Mouse (Mus musculus): ENCODE results near the gene Vps50.
A peak's percentile ranks its signal among the peaks of the same experiment; 100 is the strongest.
"Not testable (repeated sequence)": the region's sequence is repeated elsewhere in the genome, so short reads cannot be mapped to it uniquely, and the experiment has no call there.

The Vps50 gene

GRCm38 (mm10) chr6:3539470-3539869, 41.3 kb downstream of the Vps50 start:
- no peak for DNase-seq

DNA sequence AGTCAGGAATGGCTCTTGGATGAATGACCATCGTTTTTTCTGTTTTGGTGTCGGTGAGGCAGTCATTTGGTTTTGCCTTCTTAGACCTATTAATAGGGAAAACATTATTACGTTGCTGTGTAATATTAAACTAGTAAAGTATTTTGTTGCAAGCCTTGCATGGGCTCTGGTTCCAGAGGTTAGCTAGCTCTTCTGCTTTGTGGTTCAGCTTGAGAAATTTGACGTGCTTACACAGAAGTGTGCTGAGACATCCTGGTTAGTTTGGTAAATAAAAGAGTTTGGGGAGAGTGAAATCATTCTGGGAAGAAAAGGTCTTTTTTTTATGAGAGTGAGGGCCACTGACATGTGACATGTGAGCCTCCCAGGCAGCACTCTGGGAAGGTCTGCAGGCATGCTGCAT, 45.7 kb downstream of the Vps50 start:
- DNase-seq: no peak

DNA sequence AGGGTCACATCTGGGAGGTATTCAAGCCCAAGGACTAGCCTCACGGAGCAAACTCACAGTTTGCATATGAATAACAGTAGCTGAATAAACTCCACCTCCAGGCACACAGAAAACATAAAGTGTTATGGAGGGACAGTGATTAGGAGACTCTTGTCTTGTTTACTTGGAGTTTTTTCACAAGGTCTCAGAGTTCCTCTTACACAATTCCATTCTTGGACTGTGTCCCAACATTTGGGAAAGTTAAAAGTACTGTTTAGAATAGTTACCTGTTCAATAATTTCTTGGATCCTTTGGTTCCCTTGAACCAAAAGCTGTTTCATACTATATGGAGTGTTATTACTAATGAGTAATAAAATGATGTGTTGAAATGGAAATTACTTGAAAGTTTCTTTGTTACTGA, 46.8 kb downstream of the Vps50 start:
- no peak for DNase-seq

GRCm38 (mm10) chr6:3548959-3549358, 50.8 kb downstream of the Vps50 start:
- no peak for DNase-seq

DNA sequence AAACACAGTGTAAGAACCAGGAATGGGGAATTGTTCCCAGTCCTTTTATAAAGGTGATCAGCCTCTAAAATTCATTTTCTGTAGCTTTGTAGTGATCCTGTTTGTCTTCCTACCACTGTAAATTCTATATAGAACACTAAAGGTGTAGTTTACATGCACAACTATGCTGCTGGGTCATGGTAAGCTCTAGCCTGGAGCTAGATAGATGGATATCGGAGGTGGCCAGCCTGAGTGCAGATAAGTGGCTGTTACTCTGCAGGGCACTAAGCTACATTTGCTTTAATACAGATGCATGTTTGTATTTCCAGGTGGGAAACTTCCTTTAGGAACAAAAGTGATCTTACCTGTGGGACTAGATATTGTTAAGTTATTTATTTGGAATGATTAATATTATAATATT, 51.8 kb downstream of the Vps50 start:
- DNase-seq: no peak

DNA sequence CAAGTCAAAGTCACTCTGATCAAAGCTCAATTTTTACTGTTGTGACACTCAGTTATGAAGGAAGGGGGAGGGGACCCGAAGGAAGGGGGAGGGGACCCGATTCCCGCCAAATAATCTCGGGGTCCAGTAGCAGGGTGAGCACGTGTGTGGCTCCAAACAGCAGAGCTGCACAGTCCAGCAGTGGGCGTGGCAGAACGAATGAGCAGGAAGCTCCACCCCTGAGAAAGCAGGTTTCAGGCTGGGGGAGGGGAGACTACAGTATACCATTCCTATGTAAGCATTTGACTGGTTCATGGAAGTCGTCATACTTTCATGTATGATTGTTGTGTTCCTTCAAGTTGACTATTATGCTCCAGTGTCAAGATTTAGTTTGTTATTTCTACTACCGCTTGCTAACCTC, 54.5 kb downstream of the Vps50 start:
- not testable (repeated sequence) for DNase-seq

DNA sequence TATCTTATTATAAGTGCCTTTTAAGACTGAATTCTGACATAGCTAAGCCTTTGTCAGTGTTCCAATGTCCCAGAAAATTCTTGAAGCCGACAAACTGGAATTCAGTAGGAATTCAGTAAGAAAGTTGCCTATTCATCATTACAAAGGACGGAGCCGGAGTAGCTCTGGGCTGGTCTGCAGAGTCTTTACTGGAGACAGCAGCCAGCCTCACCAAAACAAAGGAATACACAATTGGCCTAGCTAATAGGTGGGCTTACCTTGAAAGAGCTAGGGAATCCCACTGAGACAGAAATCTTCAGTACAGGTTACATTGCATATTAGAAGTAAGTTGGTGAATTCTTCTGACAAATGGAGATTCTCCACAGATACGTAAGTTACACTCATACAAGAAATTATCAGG, 59.0 kb downstream of the Vps50 start:
- no peak for DNase-seq

GRCm38 (mm10) chr6:3560009-3560408, 61.8 kb downstream of the Vps50 start:
- DNase-seq: no peak

GRCm38 (mm10) chr6:3562301-3562700, 64.1 kb downstream of the Vps50 start:
- no peak for DNase-seq

DNA sequence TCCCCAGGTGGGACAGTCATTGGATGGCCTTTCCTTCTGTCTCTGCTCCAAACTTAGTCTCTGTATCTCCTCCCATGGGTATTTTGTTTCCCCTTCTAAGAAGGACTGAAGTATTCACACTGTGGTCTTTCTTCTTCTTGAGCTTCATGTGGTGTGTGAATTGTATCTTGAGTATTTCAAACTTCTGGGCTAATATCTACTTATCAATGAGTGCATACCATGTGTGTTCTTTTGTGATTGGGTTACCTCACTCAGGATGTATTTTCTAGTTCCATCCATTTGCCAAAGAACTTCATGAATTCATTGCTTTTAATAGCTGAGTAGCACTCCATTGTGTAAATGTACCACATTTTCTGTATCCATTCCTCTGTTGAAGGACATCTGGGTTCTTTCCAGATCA, 65.9 kb downstream of the Vps50 start:
- not testable (repeated sequence) for DNase-seq

DNA sequence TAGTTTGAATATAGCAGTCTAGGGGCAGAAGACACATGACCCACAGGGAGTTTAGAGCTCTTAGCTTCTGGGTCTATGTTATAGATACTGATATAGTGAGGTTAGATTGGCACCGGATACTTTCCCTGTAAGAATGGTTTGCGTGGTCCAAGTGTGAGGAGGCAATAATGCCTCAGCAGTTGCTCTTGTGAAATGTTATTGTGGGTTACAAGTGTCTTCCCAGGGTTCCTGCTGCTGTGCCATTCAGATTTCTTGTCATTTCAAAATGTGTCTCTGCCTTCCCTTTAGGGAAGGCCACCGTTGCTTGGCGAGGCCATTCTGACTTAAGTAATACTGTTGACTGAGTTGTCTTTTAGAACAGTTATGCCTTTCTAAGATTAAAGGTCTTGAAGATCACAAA, 66.8 kb downstream of the Vps50 start:
- DNase-seq: no peak

- no peak for DNase-seq
Measured at GRCm38 (mm10) chr6:3565667-3566066, 67.5 kb downstream of the Vps50 start.

DNA sequence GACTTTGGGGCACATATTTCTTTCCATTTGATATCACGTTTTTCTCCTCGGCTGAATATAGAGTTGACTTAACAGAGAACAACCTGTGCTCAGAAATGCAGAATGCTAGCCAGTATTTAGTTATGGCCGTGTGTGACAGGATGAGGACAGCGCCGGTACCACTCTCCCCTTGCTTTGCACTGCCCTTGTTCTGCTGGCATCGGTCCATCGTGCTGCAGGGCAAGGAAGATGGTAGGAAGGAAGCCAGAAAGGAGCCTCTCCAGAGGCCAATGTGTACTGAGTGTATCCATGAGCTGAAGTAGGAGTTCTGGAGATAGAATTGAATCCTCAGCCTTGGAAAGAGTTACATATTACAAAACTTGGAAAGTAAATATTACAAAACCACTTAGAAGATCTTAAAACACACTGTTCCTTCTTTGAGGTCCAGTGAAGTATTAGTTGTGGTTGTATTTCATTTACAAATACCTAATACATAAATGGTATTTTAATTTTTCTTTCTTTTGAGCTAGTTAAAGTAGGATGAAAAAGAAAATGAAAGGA, 69.0 kb downstream of the Vps50 start:
- no peak for DNase-seq

- DNase-seq: no peak
Measured at GRCm38 (mm10) chr6:3572221-3572815, 74.1 kb downstream of the Vps50 start.

GRCm38 (mm10) chr6:3573787-3574186, 75.6 kb downstream of the Vps50 start:
- no peak for DNase-seq

DNA sequence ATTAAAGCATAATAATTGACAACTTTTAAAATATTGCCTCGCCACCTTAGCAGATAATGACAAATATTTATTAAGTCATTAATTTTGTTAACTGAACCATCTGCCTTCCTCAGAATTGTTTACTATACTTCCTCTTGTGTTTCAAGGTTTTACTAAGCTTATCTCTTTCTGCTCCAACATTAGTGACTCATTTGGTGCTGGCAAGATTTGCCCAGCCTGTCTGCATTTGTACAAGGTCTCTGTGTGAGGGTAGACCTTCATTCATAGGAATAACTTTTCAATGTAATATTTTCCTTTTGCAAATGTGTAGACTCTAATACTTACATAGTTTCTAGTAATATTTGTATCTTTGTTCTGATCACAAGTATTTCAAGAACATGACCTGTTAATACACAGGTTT, 87.2 kb downstream of the Vps50 start:
- no peak for DNase-seq

GRCm38 (mm10) chr6:3590289-3590904, 92.2 kb downstream of the Vps50 start:
- no peak for DNase-seq

- DNase-seq: no peak
Measured at GRCm38 (mm10) chr6:3594246-3594645, 96.1 kb downstream of the Vps50 start.

DNA sequence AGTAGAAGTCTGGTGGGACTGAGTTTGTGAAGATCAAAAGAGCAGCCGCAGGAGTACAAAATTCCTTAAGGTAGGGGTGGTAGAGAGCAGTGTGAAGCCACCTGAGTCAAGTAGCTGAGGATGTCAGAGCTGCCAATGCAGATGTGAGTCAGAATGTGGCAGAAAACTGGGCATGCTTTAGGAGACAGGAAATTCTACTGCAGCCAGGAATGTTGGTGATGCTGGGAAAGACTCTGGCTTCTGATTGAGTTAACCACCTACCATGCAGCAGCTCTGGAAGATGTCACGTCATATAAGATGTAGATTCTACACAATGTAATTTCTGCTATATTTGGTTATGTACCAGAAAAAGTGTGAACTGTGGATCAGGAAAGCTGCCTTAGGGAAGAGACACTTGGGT, 114.6 kb downstream of the Vps50 start:
- no peak for DNase-seq

DNA sequence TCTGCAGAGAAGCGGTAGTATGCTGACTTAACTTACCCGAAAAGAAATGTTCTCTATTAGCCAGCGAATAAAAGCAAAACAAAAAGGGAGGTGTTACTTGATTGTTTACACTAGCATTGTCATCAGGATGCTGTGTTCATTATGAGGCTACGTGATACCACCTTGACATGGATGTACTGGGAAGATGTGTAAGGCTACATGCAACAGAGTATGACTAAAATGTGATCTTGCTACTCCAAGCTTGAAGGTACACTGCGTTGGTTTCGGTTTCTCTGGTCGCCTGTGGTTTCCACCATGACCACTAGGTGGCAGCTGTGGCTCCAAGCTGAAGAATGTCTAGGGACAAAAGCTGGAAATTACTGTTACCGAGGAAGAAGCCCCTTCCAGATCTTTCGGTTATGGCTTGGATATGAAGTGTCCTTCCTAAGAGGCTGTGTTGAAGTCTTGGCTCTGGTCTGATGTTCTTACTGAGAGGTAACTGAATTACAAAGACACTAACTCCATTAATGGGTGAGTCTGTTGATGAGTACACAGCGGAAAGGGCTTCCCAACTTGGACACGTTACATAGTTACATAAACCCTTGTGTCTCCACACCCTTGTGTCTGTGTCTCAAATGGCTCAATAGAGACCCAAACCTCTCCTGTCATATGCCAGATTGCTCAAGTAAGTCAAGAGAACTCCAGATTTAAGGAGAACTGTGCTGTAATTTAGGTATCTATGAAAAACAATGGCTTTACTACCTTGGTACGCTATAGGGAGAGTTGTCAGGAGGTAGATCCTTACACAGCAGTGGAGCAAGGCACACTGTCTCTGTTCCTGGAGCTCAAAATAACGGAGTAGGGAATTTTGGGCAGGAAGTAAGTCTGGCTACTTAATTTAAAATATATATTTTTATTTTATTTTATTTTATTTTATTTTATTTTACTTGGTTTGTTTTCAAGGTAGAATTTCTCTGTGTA, 122.5 kb downstream of the Vps50 start:
- DNase-seq: peak in 1 of 2 experiments; percentile 6
